In genomic region chr2:156626544-156626943, GRCm38 (mm10) we compare ENCODE assay signal across 11 mouse cellular contexts. TPM values are rescaled to one million over a fixed set of nuclear protein-coding genes. Genes with fewer than 3 reads are reported as not detected.
DNase-seq lines count a peak whose midpoint lies in the region; ATAC-seq and TF ChIP-seq lines count a peak whose summit lies in the region.
"Had no signal": no experiment of that assay in that cellular context is flagged by ENCODE, and none has a peak within 500 bp of the region (broad histone marks: within the 10 kb centered on the region; RNA-seq: fewer than 3 reads in every experiment).

No protein-coding gene starts in this region.

- no peaks in the 10 kb centered on the region for H3K36me3 ChIP-seq in liver, adult 2 months (ENCODE audit: control insufficient read depth, insufficient read depth, low read length)
- no peaks in the 10 kb centered on the region for H3K36me3 ChIP-seq in liver, embryonic 12.5 days
- no peaks in the 10 kb centered on the region for H3K36me3 ChIP-seq in neural tube, embryonic 15.5 days
- H3K36me3 ChIP-seq: midbrain, embryonic 13.5 days had no signal

- no peak for TF ChIP-seq CTCF in liver, adult 2 months (IDR thresholded peaks at IDR 0.05; ENCODE audit: low read depth, low read length)

- 26% methylated on average over 8 of the region's 8 CpGs for WGBS in liver, adult 2 months
- WGBS in liver, embryonic 12.5 days (ENCODE audit: insufficient replicate concordance) = 67% methylated on average over 8 of the region's 8 CpGs
- 91% methylated on average over 8 of the region's 8 CpGs for WGBS in neural tube, embryonic 15.5 days

- no peak overlapping the region for H3K9ac ChIP-seq in liver, adult 2 months (ENCODE audit: low read depth, low read length)
- no peak overlapping the region for H3K9ac ChIP-seq in liver, embryonic 12.5 days
- no peak overlapping the region for H3K9ac ChIP-seq in neural tube, embryonic 15.5 days (replicated peaks)
- H3K9ac ChIP-seq: forebrain, embryonic 13.5 days; midbrain, embryonic 13.5 days had no signal

- H3K9me3 ChIP-seq in liver, embryonic 12.5 days (replicated peaks) = 0 out of 2 replicates have a peak, but pooled peaks cover 6% of the 10 kb centered on the region
- no peaks in the 10 kb centered on the region for H3K9me3 ChIP-seq in neural tube, embryonic 15.5 days (replicated peaks)

- intact Hi-C loops in heart, postnatal 10 days (cut with DNase I) = loop anchor here (5.0 kb wide), 1 partner anchor 44 kb away; no protein-coding TSS in a partner anchor

- no peaks in the 10 kb centered on the region for H3K27me3 ChIP-seq in liver, adult 2 months (ENCODE audit: control insufficient read depth, insufficient read depth, low read length)
- H3K27me3 ChIP-seq in liver, embryonic 12.5 days (replicated peaks) = 0 out of 2 replicates have a peak, but pooled peaks cover 10% of the 10 kb centered on the region
- no peaks in the 10 kb centered on the region for H3K27me3 ChIP-seq in neural tube, embryonic 15.5 days (replicated peaks)
- H3K27me3 ChIP-seq: forebrain, embryonic 13.5 days; midbrain, embryonic 13.5 days had no signal

- no peaks in the 10 kb centered on the region for H3K4me1 ChIP-seq in liver, adult 2 months (ENCODE audit: control insufficient read depth, insufficient read depth, low read length)
- no peaks in the 10 kb centered on the region for H3K4me1 ChIP-seq in liver, embryonic 12.5 days
- peaks cover under 1% of the 10 kb centered on the region; the same call in 1 of the 2 replicates for H3K4me1 ChIP-seq in neural tube, embryonic 15.5 days
- H3K4me1 ChIP-seq: midbrain, embryonic 13.5 days had no signal

- H3K4me3 ChIP-seq in liver, adult 2 months (ENCODE audit: insufficient read depth, low read depth, low read length) = no peak overlapping the region
- no peak overlapping the region for H3K4me3 ChIP-seq in liver, embryonic 12.5 days
- no peak overlapping the region for H3K4me3 ChIP-seq in neural tube, embryonic 15.5 days (replicated peaks)
- H3K4me3 ChIP-seq: forebrain, embryonic 13.5 days; midbrain, embryonic 13.5 days had no signal

- no peak overlapping the region for H3K4me2 ChIP-seq in liver, embryonic 12.5 days
- H3K4me2 ChIP-seq in neural tube, embryonic 15.5 days = no peak overlapping the region
- H3K4me2 ChIP-seq: forebrain, embryonic 13.5 days; midbrain, embryonic 13.5 days had no signal

- ATAC-seq in liver, embryonic 12.5 days = no peak
- ATAC-seq in neural tube, embryonic 15.5 days (ENCODE audit: low FRiP score) = no peak
- ATAC-seq: forebrain, embryonic 13.5 days; midbrain, embryonic 13.5 days had no signal

- TF ChIP-seq POLR2A in liver, adult 2 months (IDR thresholded peaks at IDR 0.05; ENCODE audit: extremely low read depth, insufficient read depth, low read length) = no peak

- DNase-seq in liver, adult 2 months (ENCODE audit: extremely low read depth, low read depth, low spot score) = peak; percentile 40
- DNase-seq in heart, adult 18-20 months = peak; percentile 83 to 90
- peak; percentile 91 to 92 for DNase-seq in heart, postnatal 10 days
- peak; percentile 15 for DNase-seq in skeletal muscle tissue, adult 2 months (ENCODE audit: low read depth, low spot score)
- no peak for DNase-seq in gastrocnemius, postnatal 10 days
- DNase-seq: gastrocnemius, postnatal 36 days; thymus, postnatal 25 days had no signal

- no peak overlapping the region for H3K27ac ChIP-seq in liver, adult 2 months (replicated peaks; ENCODE audit: insufficient read depth, low read depth, low read length)
- no peak overlapping the region for H3K27ac ChIP-seq in liver, embryonic 12.5 days
- H3K27ac ChIP-seq in neural tube, embryonic 15.5 days (replicated peaks) = no peak overlapping the region
- H3K27ac ChIP-seq: forebrain, embryonic 13.5 days; midbrain, embryonic 13.5 days had no signal

- no peaks in the 10 kb centered on the region for H3K79me2 ChIP-seq in liver, adult 2 months (ENCODE audit: control insufficient read depth, insufficient read depth, low read length)

RNA-seq across cellular contexts. Expression of gene Dlgap4, which starts 13.0 kb away (rescaled TPM):
- total RNA-seq in liver, adult 2 months (2014; rRNA removed) = 3.2 and 4.0 TPM in 2 replicates
- polyA plus RNA-seq in liver, adult 2 months (2012; rRNA removed) = 13.9 and 22.8 TPM in 2 replicates
- polyA plus RNA-seq in liver, embryonic 12.5 days (2016; fragmentation: Nextera tagmentation; extraction: Ambion mirVana) = 24.5 and 28.7 TPM in 2 replicates
- total RNA-seq in heart, adult 18-20 months (2021) = 10 to 100 TPM; 31.7 to 36.7 TPM
- total RNA-seq in heart, postnatal 10 days (2021) = 10 to 100 TPM; 45.2 to 46.7 TPM
- 161 and 188 TPM in 2 replicates for polyA plus RNA-seq in neural tube, embryonic 15.5 days (2015; fragmentation: Nextera tagmentation; extraction: Ambion mirVana)
- 100 to 1,000 TPM in 1 of 2 experiments, 10 to 100 TPM in 1; 76.5 to 102 TPM for total RNA-seq in gastrocnemius, postnatal 10 days (2021)
